Mouse (Mus musculus) heart, postnatal 14 days (tissue): ENCODE results near the gene Masp2. TPM values are rescaled to one million over a fixed set of nuclear protein-coding genes. Genes with fewer than 3 reads are reported as not detected.

ENCODE experiments used
- DNase-seq, 2 experiments: peaks; one replicate each; pipeline ENCODE4 v3.0.0; 2021 to 2022
- intact Hi-C: fragments of 180-260 bp; cut with DNase I; formaldehyde crosslinking; loops from one replicate; pipeline ENCODE4 v1.15.1; 2025
- long read RNA-seq, 2 experiments: library from polyadenylated mRNA; stranded (forward); transcript quantifications; one replicate each; pipeline ENCODE4 v2.0.0; 2021
- total RNA-seq, 2 experiments: library from RNA; stranded (reverse); gene quantifications; 2 replicates each; pipeline ENCODE4 v1.2.3; 2021

Gene Masp2
- under 1 TPM; 0.32 to 0.43 TPM for total RNA-seq
- long read RNA-seq, experiment 1 = 0 reads
- long read RNA-seq, experiment 2, partial matches to known transcripts = 0 of 1 reads
- long read RNA-seq, experiment 2, other reads (novel, unspliced or antisense) = 1 of 1 reads

- intact Hi-C loops = no loop called here
- no peak for DNase-seq
Observed at GRCm38 (mm10) chr4:148602357-148603120, at the start of gene Masp2. Gene Masp2 (plus strand): TSS chr4:148602554.

- DNase-seq = no peak
- intact Hi-C loops = loop anchor here (5.0 kb wide), 1 partner anchor 65 kb away; no protein-coding TSS in a partner anchor
Observed at GRCm38 (mm10) chr4:148557766-148558165, 44.6 kb upstream of the Masp2 start.

- intact Hi-C loops = loop anchor here (5.0 kb wide), 1 partner anchor 64 kb away; no protein-coding TSS in a partner anchor
Observed at GRCm38 (mm10) chr4:148558297-148559000, 43.9 kb upstream of the Masp2 start, which contains the start of gene Exosc10. Gene Exosc10 (plus strand): TSS chr4:148558429.

GRCm38 (mm10) chr4:148562676-148563075 is 39.7 kb upstream of the Masp2 start:
- no peak for DNase-seq
- intact Hi-C loops = no loop called here

More at GRCm38 (mm10) chr4:148558297-148559000, 43.9 kb upstream of the Masp2 start, which contains the start of gene Exosc10:
- peak; percentile 92 to 93 for DNase-seq

GRCm38 (mm10) chr4:148563595-148563994 is 38.8 kb upstream of the Masp2 start:
- no peak for DNase-seq
- intact Hi-C loops = no loop called here

GRCm38 (mm10) chr4:148570138-148570537 is 32.2 kb upstream of the Masp2 start:
- no peak for DNase-seq

GRCm38 (mm10) chr4:148570693-148571295 is 31.6 kb upstream of the Masp2 start:
- no peak for DNase-seq
- intact Hi-C loops = no loop called here

More at GRCm38 (mm10) chr4:148570138-148570537, 32.2 kb upstream of the Masp2 start:
- intact Hi-C loops = no loop called here

- no peak for DNase-seq
- intact Hi-C loops = no loop called here
Observed at GRCm38 (mm10) chr4:148573222-148573621, 29.1 kb upstream of the Masp2 start.

GRCm38 (mm10) chr4:148580765-148581164 is 21.6 kb upstream of the Masp2 start:
- intact Hi-C loops = no loop called here
- no peak for DNase-seq

- DNase-seq = no peak
- intact Hi-C loops = no loop called here
Observed at GRCm38 (mm10) chr4:148581422-148581821, 20.9 kb upstream of the Masp2 start.

- DNase-seq = no peak
- intact Hi-C loops = no loop called here
Observed at GRCm38 (mm10) chr4:148583257-148583656, 19.1 kb upstream of the Masp2 start.

GRCm38 (mm10) chr4:148586648-148587047 is 15.7 kb upstream of the Masp2 start:
- intact Hi-C loops = no loop called here
- DNase-seq = no peak

- intact Hi-C loops = no loop called here
- peak; percentile 27 to 44 for DNase-seq
Observed at GRCm38 (mm10) chr4:148588793-148589192, 13.6 kb upstream of the Masp2 start.

- intact Hi-C loops = no loop called here
- DNase-seq = no peak
Observed at GRCm38 (mm10) chr4:148589565-148589964, 12.8 kb upstream of the Masp2 start.

- DNase-seq = peak in 1 of 2 experiments; percentile 39
- intact Hi-C loops = no loop called here
Observed at GRCm38 (mm10) chr4:148590421-148591170, 11.8 kb upstream of the Masp2 start.

- intact Hi-C loops = no loop called here
Observed at GRCm38 (mm10) chr4:148591171-148591630, 11.2 kb upstream of the Masp2 start, which contains the start of gene Srm. Gene Srm (plus strand): TSS chr4:148591503.

GRCm38 (mm10) chr4:148591637-148592380 is 10.5 kb upstream of the Masp2 start:
- DNase-seq = no peak
- intact Hi-C loops = no loop called here

More at GRCm38 (mm10) chr4:148591171-148591630, 11.2 kb upstream of the Masp2 start, which contains the start of gene Srm:
- DNase-seq = peak; percentile 98

GRCm38 (mm10) chr4:148593996-148594395 is 8.4 kb upstream of the Masp2 start:
- DNase-seq = no peak
- intact Hi-C loops = no loop called here

- intact Hi-C loops = no loop called here
- DNase-seq = no peak
Observed at GRCm38 (mm10) chr4:148595916-148596315, 6.4 kb upstream of the Masp2 start.
